Mouse (Mus musculus): ENCODE results near the gene Dennd4a.

DNA sequence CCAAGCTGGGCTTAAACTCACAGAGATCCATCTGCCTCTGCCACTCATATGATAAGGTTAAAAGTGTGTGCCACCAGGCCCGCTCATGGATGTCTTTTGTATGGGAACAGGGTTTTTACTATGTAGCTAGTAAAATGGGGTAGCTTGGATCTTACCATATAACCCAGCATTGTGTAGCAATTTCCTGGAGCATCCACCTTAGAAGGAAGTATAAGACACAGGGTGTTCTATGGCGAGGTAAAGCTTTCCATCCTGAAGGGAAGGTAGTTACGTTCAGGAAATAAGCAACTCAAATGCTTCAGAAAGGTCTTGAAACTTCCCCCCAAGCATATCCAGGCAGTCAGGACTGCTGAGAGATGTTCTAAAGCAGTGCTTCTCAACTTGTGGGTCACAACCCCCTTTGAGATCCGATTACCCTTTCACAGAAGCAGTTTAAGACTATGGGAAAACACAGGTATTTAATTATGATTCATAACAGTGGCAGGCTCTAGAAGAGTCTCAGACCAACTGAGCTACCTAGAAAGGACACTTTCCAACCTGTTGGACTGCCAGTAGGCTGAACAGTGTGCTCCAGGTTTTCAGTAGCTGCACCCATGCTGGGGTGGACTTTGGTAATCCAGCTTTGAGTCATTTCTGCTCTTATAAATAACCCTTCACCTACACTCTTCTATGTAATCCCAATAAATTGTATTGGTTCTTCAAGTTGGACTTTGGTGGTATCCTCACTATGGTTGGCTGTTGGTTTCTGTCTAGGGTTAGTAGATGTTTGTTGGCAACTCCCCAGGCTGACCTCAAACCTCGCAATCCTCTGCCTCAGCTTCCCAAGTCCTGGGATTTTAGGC lies 7.5 kb upstream of the Dennd4a start:
- peak; percentile 82 for TF ChIP-seq EP300 (IDR thresholded peaks at IDR 0.05; ENCODE audit: low read depth)
- TF ChIP-seq CTCF (IDR thresholded peaks at IDR 0.05; ENCODE audit: low read depth) = no peak

All from liver, postnatal 0 days (tissue).